Mouse (Mus musculus) hindlimb bud, embryonic 11.5 days (tissue): ENCODE results near the gene Mymk.

Source experiments
- DNase-seq: peaks from one replicate; pipeline ENCODE4 v3.0.0-alpha.2; 2012; ENCODE audit warnings: low read depth, low spot score; ENCODE audit errors: extremely low spot score

Gene Mymk

GRCm38 (mm10) chr2:27071978-27072377 lies at the start of gene Mymk:
Mymk (minus strand) TSS chr2:27072179.
- DNase-seq, result no peak

GRCm38 (mm10) chr2:27120241-27120641 lies 48.3 kb upstream of the Mymk start:
- DNase-seq, result no peak

- DNase-seq, result no peak
Observed at GRCm38 (mm10) chr2:27119766-27120165, 47.8 kb upstream of the Mymk start.

GRCm38 (mm10) chr2:27118452-27118851 lies 46.5 kb upstream of the Mymk start:
- no peak for DNase-seq

GRCm38 (mm10) chr2:27114169-27114568 lies 42.2 kb upstream of the Mymk start:
- no peak for DNase-seq

GRCm38 (mm10) chr2:27112585-27112984 lies 40.6 kb upstream of the Mymk start:
- no peak for DNase-seq

- DNase-seq, result no peak
Observed at GRCm38 (mm10) chr2:27109052-27109451, 37.1 kb upstream of the Mymk start.

- no peak for DNase-seq
Observed at GRCm38 (mm10) chr2:27108144-27108543, 36.2 kb upstream of the Mymk start.

GRCm38 (mm10) chr2:27106816-27107215 lies 34.8 kb upstream of the Mymk start:
- peak; percentile 24 for DNase-seq

GRCm38 (mm10) chr2:27103554-27103953 lies 31.6 kb upstream of the Mymk start:
- DNase-seq, result no peak

- no peak for DNase-seq
Observed at GRCm38 (mm10) chr2:27097776-27098175, 25.8 kb upstream of the Mymk start.

GRCm38 (mm10) chr2:27097241-27097656 lies 25.3 kb upstream of the Mymk start:
- DNase-seq, result no peak

GRCm38 (mm10) chr2:27096341-27096981 lies 24.5 kb upstream of the Mymk start:
- DNase-seq, result no peak

- no peak for DNase-seq
Observed at GRCm38 (mm10) chr2:27095178-27095577, 23.2 kb upstream of the Mymk start.

- DNase-seq, result no peak
Observed at GRCm38 (mm10) chr2:27089238-27089637, 17.3 kb upstream of the Mymk start.

- DNase-seq, result no peak
Observed at GRCm38 (mm10) chr2:27088700-27089099, 16.7 kb upstream of the Mymk start.

GRCm38 (mm10) chr2:27088071-27088644 lies 16.2 kb upstream of the Mymk start:
- no peak for DNase-seq

- DNase-seq, result no peak
Observed at GRCm38 (mm10) chr2:27087581-27087980, 15.6 kb upstream of the Mymk start.

- no peak for DNase-seq
Observed at GRCm38 (mm10) chr2:27086483-27087010, 14.6 kb upstream of the Mymk start.

GRCm38 (mm10) chr2:27085801-27086200 lies 13.8 kb upstream of the Mymk start:
- DNase-seq, result no peak

GRCm38 (mm10) chr2:27084963-27085362 lies 13.0 kb upstream of the Mymk start:
- DNase-seq, result no peak

GRCm38 (mm10) chr2:27083761-27084475 lies 11.9 kb upstream of the Mymk start:
- DNase-seq, result no peak
